Mouse (Mus musculus): ENCODE measurements at regions not wholly inside any gene's neighbourhood (a gene's known extent, or its start where the extent isn't known, plus 50 kb on each side); places are given as distances from the start of the nearest gene placed in this dataset.

GRCm38 (mm10) chr13:83099908-83100307, 403.9 kb upstream of the Mef2c start:
- no peak for TF ChIP-seq POLR2A (IDR thresholded peaks at IDR 0.05; ENCODE audit: low read depth, low read length)
- TF ChIP-seq CTCF (IDR thresholded peaks at IDR 0.05; ENCODE audit: extremely low read depth, insufficient read depth, insufficient read length, insufficient replicate concordance): no peak

All from spleen, adult 2 months (tissue).